Mouse (Mus musculus): ENCODE data around the gene Dusp19.

The Dusp19 gene

DNA sequence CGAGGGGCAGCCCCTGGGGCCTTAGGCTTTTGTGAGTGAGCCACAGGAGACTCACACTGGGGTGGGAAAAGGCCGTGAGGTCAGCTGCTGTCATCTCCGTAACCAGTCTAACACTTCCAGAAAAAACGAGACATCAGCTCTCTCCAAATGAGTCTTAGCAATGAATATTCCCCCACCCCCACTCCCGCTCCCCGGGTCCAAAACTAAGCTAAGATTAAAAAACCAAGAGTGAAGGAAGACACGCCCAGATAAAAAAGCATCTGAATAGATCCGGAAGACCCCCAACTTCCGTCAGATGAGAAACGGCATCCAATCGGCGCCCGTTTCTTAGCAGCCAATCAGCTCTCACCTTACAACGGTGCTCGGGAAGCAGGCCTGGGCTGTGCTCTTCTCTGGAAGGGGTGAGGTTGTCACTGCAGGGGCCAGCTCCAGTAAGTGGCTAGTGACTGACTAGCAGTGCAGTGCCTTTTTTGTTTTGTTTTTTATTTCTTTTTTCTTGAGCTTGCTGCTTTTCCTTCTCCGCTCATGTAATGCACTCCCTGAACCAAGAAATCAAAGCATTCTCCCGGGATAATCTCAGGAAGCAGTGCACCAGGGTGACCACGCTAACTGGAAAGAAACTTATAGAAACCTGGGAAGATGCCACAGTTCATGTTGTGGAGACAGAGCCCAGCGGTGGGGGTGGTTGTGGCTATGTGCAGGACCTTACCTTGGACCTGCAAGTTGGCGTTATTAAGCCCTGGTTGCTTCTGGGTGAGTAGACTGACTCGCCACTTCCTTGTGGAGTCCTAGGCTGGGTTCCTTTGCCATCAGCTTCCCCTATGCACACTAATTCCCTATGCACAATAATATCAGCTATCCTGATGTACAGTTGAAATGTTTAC lies at the start of gene Dusp19, which contains the start of gene Nup35:
Dusp19 (plus strand) TSS at position 192 of the 884 bp plus-strand sequence.
Nup35 (plus strand) TSS at position 383 of the 884 bp plus-strand sequence.
- DNase-seq (ENCODE audit: low read depth, low spot score), result peak; percentile 94

DNA sequence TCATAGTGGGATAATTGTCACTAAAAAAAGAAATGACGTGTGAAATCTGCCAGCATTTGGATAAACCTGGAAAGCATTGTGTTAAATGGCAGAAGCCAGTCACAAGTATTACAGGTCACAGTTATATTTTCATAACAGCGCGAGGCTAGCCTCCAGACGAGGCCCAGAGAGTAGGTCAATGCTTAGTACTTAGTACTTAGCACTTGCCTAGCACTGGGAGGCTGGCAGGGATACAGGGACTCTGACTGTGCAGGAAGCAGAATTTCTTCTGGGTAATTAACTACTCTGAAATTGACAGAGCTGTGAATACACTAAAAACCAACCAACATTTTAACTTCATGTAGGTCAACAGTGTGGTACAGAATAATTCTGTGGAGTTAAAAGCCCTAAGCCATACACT lies 49.4 kb upstream of the Dusp19 start:
- no peak for DNase-seq (ENCODE audit: low read depth, low spot score)

DNA sequence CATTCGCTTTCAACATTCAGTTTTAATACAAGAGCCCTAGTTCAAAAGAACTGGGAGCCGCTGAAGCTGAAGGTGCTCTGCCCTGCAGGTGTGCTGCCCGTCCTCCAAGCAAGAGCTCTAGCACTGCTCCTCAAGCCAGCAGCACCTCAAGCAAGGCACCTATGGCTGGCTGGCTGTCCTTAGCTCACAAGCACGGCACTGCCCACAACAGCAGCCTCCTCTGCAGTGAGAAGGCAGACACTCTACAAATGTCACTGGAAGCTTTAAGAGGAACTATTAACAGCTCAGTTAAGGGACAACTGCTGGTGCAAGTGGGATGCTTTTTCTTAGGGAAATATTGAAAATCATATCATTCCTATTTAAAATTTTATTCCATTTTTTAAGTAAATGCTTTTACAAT lies 46.2 kb upstream of the Dusp19 start:
- DNase-seq (ENCODE audit: low read depth, low spot score), result no peak

GRCm38 (mm10) chr2:80577286-80577685 lies 39.6 kb upstream of the Dusp19 start:
- DNase-seq (ENCODE audit: low read depth, low spot score), result no peak

- DNase-seq (ENCODE audit: low read depth, low spot score), result no peak
Measured at GRCm38 (mm10) chr2:80579253-80579891, 37.5 kb upstream of the Dusp19 start.

- no peak for DNase-seq (ENCODE audit: low read depth, low spot score)
Measured at GRCm38 (mm10) chr2:80580311-80580961, 36.4 kb upstream of the Dusp19 start.

- no peak for DNase-seq (ENCODE audit: low read depth, low spot score)
Measured at GRCm38 (mm10) chr2:80581043-80581711, 35.7 kb upstream of the Dusp19 start, which contains the start of gene Nckap1. Gene Nckap1, minus strand, starts transcription at chr2:80581380.

- DNase-seq (ENCODE audit: low read depth, low spot score), result no peak
Measured at GRCm38 (mm10) chr2:80582356-80582755, 34.5 kb upstream of the Dusp19 start.

GRCm38 (mm10) chr2:80594215-80594918 lies 22.5 kb upstream of the Dusp19 start:
- peak; percentile 88 for DNase-seq (ENCODE audit: low read depth, low spot score)

DNA sequence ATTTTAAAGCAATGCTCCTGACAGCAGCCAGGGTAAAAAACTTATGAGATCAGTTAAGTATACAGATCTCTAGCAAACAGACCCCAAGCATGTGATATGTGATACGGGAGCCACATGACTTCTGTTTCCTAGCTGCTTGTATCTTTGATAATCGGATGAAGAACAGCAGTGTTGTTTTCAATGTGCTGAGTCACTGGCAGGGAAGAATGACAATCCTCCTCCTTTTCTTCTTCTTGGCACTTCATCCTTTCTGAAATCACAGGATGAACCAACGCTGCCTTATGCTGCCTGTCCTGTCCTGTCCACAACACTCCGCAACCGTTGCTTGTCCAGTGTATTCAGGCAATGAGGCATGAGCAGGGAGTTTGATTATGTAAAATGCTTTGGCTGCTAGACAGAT lies 19.9 kb upstream of the Dusp19 start:
- no peak for DNase-seq (ENCODE audit: low read depth, low spot score)

GRCm38 (mm10) chr2:80599850-80600249 lies 17.0 kb upstream of the Dusp19 start:
- no peak for DNase-seq (ENCODE audit: low read depth, low spot score)

DNA sequence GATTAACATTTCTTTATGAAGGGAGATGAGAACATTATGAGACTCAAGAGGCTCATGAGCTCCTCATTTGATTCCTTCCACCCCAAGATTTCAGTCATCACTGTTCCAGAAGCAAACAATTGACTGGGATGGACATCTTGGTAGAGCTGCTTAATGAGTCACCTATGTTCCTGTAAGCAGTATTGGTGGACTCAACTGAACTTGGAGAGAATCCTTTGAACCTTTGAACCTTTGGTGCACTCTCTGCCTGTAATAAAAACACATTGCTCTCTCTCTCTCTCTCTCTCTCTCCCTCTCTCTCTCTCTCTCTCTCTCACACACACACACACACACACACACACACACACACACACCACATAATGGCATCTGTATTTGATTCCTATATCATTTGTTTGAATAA lies 16.2 kb upstream of the Dusp19 start:
- no peak for DNase-seq (ENCODE audit: low read depth, low spot score)

GRCm38 (mm10) chr2:80602756-80603155 lies 14.1 kb upstream of the Dusp19 start:
- no peak for DNase-seq (ENCODE audit: low read depth, low spot score)

DNA sequence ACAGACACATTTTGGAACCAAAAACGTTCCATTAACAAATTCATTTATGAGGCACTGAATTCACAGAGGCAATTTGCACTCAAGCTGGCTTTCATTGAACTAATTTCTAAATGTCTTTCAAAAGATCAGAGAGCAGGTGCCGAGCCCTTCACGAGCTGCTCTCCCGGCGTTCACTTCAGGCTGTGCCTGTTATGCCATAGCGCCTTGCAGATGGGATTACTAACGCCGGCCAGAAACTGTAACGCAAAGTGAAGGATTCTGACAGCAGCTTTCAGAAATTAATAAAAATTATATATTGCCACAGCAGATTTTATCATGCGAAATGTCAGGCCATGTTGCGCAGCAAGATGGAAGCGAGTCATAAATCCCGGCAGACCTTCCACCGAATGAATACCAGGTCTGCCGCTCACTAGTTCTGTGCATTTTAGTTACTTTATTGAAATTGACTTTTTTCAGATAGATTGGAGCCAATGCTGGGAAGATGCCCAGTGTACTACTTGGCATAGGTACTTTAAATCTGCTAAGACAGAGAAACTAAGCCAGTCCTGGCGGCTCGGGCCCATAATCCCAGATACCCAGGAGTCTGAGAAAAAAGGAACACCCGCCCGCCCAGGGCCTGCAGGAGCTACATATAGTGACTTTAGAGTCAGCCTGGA lies 12.9 kb upstream of the Dusp19 start:
- no peak for DNase-seq (ENCODE audit: low read depth, low spot score)

DNA sequence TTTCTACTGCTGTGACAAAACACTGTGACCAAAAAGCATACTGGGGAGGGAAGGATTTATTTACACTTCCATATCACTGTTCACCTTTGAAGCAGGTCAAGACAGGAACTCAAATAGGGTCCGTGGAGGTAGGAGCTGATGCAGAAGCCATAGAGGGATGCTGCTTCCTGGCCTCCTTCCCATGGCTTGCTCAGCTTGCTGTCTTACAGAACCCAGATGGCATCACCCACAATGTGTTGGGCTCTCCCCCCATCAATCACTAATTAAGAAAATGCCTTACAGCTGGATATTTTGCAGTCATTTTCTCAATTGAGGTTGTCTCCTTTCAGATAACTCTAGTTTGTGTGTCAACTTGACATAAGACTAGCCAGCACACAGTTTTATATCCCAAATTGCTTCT lies 4.6 kb upstream of the Dusp19 start:
- DNase-seq (ENCODE audit: low read depth, low spot score), result no peak

GRCm38 (mm10) chr2:80612796-80613195 lies 4.0 kb upstream of the Dusp19 start:
- DNase-seq (ENCODE audit: low read depth, low spot score), result peak; percentile 68

- no peak for DNase-seq (ENCODE audit: low read depth, low spot score)
Measured at GRCm38 (mm10) chr2:80618991-80619390, 2.1 kb downstream of the Dusp19 start.

- no peak for DNase-seq (ENCODE audit: low read depth, low spot score)
Measured at GRCm38 (mm10) chr2:80621921-80622320, 5.1 kb downstream of the Dusp19 start.

DNA sequence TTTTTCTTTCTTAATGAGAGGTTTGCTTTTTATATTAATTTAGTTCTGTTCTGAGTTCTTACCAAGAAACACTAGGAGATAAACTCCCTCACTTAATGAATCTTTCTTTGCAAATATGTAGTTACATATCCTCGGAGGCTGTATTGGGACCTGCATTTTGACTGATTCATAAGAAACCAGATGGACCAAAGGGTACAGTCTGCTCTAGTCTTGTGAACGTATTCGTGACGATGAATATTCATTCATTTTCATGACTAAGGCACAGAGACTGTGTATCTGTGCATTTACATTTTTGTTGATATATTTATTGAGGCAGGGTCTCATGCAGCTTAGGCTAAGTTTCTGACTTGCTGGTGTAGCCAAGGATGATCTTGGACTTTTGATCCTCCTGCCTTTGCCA lies 7.7 kb downstream of the Dusp19 start:
- DNase-seq (ENCODE audit: low read depth, low spot score), result no peak

DNA sequence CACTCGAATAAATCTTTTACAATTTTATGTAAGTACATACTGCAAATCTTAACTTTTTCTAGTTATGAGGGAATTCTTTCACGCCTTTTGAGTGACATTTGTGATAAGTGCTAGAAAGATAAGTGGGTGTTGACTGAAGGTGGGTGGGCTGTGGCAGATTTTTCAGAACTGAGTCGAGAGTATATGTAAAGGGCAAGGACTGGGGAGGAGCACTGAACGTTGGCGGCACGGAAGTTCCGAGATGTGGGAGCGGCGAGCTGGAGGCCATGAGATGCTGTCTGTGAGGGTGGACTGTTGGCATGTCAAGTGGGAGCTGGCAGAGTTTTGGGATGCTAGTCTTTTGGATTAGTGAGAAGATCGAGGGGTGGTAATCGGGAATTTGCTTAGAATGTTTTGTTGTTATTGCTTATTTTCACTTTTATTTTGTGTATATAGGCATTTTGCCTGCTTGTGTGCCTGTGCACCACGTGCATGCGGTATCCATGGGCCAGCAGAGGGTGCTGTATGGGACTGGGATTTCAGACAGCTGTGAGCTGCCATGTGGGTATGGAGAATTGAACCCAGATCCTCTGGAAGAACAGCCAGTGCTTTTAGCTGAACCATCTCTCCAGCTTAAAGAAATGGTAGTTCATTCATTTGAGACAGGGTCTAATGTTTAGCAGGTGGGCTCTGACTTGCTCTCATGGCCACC lies 15.6 kb downstream of the Dusp19 start:
- DNase-seq (ENCODE audit: low read depth, low spot score), result peak; percentile 45

All from telencephalon, adult 2 months (tissue).